Mouse (Mus musculus) liver, adult 2 months (tissue): ENCODE data around the gene Acox2.
A peak's percentile ranks its signal among the peaks of the same experiment; 100 is the strongest.

ENCODE experiments used
- CTCF ChIP-seq: fragments of 200-500 bp; IDR thresholded peaks from 2 replicates; pipeline ENCODE4 v1.5.1; 2011; ENCODE audit warnings: low read depth, low read length, control low read depth
- POLR2A ChIP-seq: fragments of 200-500 bp; IDR thresholded peaks from 2 replicates; pipeline ENCODE4 v1.6.1; 2011; ENCODE audit warnings: low read length, control low read depth; ENCODE audit not compliant: insufficient read depth; ENCODE audit errors: extremely low read depth

DNA sequence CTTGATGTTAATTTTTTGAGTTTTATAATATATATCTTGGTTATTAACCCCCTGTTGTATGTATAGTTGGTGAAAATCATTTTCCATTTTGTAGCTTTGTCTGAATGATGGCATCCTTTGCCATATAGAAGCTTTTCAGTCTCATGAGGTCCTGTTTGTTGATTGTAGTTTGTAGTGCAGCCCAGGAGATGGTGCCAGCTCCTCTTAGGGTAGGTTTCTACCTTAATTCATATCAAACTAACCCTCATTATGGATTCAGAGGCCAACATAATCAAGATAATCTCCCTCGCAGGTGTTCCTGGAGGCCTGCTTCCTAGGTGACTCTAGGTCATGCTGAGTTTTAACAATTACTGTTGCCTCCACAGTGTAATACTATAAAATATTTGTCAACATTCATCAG lies 3.1 kb upstream of the Acox2 start:
- TF ChIP-seq POLR2A: no peak
- TF ChIP-seq CTCF: peak; percentile 16; the same call in 1 of the 2 replicates
